Mouse (Mus musculus): ENCODE data around the gene Elmsan1. TPM values are rescaled to one million over a fixed set of nuclear protein-coding genes. Genes with fewer than 3 reads are reported as not detected.

The Elmsan1 gene
- polyA plus RNA-seq, 1 experiment from 2014 or later: 9.6 TPM

- Histone ChIP-seq H3K4me3 (ENCODE audit: low read depth, low read length) (no peak overlapping the region), H3K4me1 (replicated peaks; ENCODE audit: control insufficient read depth, insufficient read depth, low read length) (peaks cover 27% of the 10 kb centered on the region), H3K36me3 (ENCODE audit: control insufficient read depth, insufficient read depth, low read length) (peaks cover 4% of the 10 kb centered on the region; the same call in 1 of the 2 replicates), H3K9ac (ENCODE audit: low read length) (peak overlapping the region; percentile 73), H3K27me3 (ENCODE audit: control insufficient read depth, insufficient read depth, low read length) (no peaks in the 10 kb centered on the region), H3K27ac (ENCODE audit: low read depth, low read length) (peak overlapping the region; percentile 81), H3K4me2 (ENCODE audit: low read depth, low read length, severe bottlenecking) (no peak overlapping the region), H3K9me3 (ENCODE audit: control insufficient read depth, low read length) (no peaks in the 10 kb centered on the region)
- DNase-seq (ENCODE audit: low spot score) (peak; percentile 48), ATAC-seq (replicated peaks; ENCODE audit: low FRiP score) (no peak)
- 43% methylated on average over 6 of the region's 6 CpGs for WGBS
These were observed 41.6 kb downstream of the Elmsan1 start for GRCm38 (mm10) chr12:84176886-84177765.

DNA sequence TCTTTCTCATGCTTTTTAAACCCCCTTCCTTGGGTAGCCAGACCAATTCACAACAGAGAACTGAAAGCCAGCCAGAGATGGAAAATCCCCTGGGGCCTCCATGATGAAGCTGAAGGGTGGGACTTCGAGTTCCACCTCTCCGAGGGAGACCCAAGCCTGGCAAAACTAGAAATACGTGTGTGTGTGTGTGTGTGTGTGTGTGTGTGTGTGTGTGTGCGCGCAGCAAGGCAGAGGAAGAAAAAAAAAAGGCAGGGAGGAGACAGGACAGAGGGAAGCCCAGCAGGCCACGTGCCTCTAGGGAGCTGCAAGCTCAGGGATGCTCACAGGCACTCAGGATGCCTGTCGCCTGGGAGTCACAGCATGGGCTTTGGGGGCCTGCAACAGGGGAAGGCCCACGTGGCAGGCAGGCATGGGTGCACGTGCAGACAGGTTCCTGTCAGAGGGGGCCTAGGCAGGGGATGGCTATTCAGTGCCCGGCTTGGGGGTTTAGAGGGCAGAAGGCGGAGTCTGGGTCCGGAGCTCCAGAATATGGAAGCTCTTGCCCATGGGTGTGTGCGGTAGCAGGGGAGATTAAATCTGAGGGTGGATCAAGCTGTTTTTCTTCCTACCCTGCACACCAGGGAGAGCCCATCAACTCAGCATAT is 42.4 kb downstream of the Elmsan1 start:
- H3K27me3 ChIP-seq (ENCODE audit: control insufficient read depth, insufficient read depth, low read length): no peaks in the 10 kb centered on the region
- 3% methylated on average over 13 of the region's 13 CpGs for WGBS
- peak; percentile 69 for DNase-seq (ENCODE audit: low spot score)
- H3K36me3 ChIP-seq (ENCODE audit: control insufficient read depth, insufficient read depth, low read length): peaks cover 4% of the 10 kb centered on the region; the same call in 1 of the 2 replicates
- peak overlapping the region; percentile 81 for H3K27ac ChIP-seq (ENCODE audit: low read depth, low read length)
- H3K9ac ChIP-seq (ENCODE audit: low read length): peak overlapping the region; percentile 73
- no peaks in the 10 kb centered on the region for H3K9me3 ChIP-seq (ENCODE audit: control insufficient read depth, low read length)
- ATAC-seq (replicated peaks; ENCODE audit: low FRiP score): peak; percentile 44
- peak overlapping the region; percentile 35 for H3K4me3 ChIP-seq (ENCODE audit: low read depth, low read length)
- H3K4me1 ChIP-seq (replicated peaks; ENCODE audit: control insufficient read depth, insufficient read depth, low read length): peaks cover 25% of the 10 kb centered on the region
- H3K4me2 ChIP-seq (ENCODE audit: low read depth, low read length, severe bottlenecking): peak overlapping the region; percentile 70

DNA sequence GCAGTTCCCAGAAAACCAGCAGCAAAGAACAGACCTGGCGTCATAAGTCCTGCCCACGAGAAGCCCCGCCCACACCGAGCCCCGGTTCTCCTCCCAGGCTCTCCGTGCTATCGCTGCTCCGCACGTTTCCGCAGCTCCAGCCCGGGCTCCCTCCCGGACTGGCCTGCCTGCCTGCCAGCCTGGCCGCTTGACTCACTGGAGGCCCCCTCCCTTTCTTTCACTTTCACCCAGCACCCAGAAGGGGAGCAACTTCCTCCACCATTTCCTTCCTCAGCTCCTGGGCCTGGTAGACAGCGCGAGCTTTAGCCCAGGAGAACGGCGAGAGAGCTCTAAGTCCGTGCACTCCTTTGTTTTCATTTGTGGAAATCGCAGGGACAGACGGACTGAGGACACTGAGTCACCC is 43.0 kb downstream of the Elmsan1 start:
- under 1% methylated on average over 20 of the region's 20 CpGs for WGBS

DNA sequence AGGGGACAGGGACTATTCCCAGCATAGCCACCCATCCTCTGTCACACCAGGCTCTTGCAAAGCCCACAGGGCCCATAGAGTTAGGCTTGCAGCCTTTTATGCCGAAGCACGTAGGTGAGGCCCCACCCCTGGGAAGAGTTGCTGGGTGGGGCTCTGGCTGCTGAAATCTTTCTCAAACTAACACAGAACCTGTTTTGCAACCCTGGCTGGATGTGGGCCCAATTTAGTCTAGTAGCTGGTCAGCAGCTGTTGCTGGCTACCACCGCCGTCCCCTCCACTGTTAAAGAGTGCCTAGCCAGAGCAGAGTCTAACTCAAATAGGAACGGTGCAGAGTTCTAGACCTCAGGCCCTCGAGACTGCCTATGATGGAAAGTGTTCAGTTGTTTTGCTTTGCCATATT is 43.8 kb downstream of the Elmsan1 start:
- Histone ChIP-seq H3K4me2 (ENCODE audit: low read depth, low read length, severe bottlenecking) (no peak overlapping the region), H3K9ac (ENCODE audit: low read length) (no peak overlapping the region), H3K9me3 (ENCODE audit: control insufficient read depth, low read length) (no peaks in the 10 kb centered on the region), H3K27me3 (ENCODE audit: control insufficient read depth, insufficient read depth, low read length) (no peaks in the 10 kb centered on the region), H3K36me3 (ENCODE audit: control insufficient read depth, insufficient read depth, low read length) (peaks cover 4% of the 10 kb centered on the region; the same call in 1 of the 2 replicates), H3K27ac (ENCODE audit: low read depth, low read length) (no peak overlapping the region), H3K4me1 (replicated peaks; ENCODE audit: control insufficient read depth, insufficient read depth, low read length) (peaks cover 22% of the 10 kb centered on the region), H3K4me3 (ENCODE audit: low read depth, low read length) (no peak overlapping the region)
- peak; percentile 51 for DNase-seq (ENCODE audit: low spot score)
- ATAC-seq (replicated peaks; ENCODE audit: low FRiP score): no peak
- WGBS: 87% methylated on average over 6 of the region's 6 CpGs

More for the DNA sequence above, 43.0 kb downstream of the Elmsan1 start:
- DNase-seq (ENCODE audit: low spot score) (peak; percentile 85), ATAC-seq (replicated peaks; ENCODE audit: low FRiP score) (peak; percentile 85)
- Histone ChIP-seq H3K36me3 (ENCODE audit: control insufficient read depth, insufficient read depth, low read length) (peaks cover 4% of the 10 kb centered on the region; the same call in 1 of the 2 replicates), H3K9ac (ENCODE audit: low read length) (peak overlapping the region; percentile 73), H3K27ac (ENCODE audit: low read depth, low read length) (peak overlapping the region; percentile 81), H3K4me1 (replicated peaks; ENCODE audit: control insufficient read depth, insufficient read depth, low read length) (peaks cover 25% of the 10 kb centered on the region), H3K4me2 (ENCODE audit: low read depth, low read length, severe bottlenecking) (peak overlapping the region; percentile 70), H3K4me3 (ENCODE audit: low read depth, low read length) (peak overlapping the region; percentile 35), H3K27me3 (ENCODE audit: control insufficient read depth, insufficient read depth, low read length) (no peaks in the 10 kb centered on the region), H3K9me3 (ENCODE audit: control insufficient read depth, low read length) (no peaks in the 10 kb centered on the region)

GRCm38 (mm10) chr12:84174190-84174811 is 44.4 kb downstream of the Elmsan1 start:
- H3K9ac ChIP-seq (ENCODE audit: low read length): no peak overlapping the region
- ATAC-seq (replicated peaks; ENCODE audit: low FRiP score) (no peak), DNase-seq (ENCODE audit: low spot score) (no peak)
- H3K27me3 ChIP-seq (ENCODE audit: control insufficient read depth, insufficient read depth, low read length): no peaks in the 10 kb centered on the region
- peaks cover 4% of the 10 kb centered on the region; the same call in 1 of the 2 replicates for H3K36me3 ChIP-seq (ENCODE audit: control insufficient read depth, insufficient read depth, low read length)
- no peak overlapping the region for H3K4me2 ChIP-seq (ENCODE audit: low read depth, low read length, severe bottlenecking)
- WGBS: 82% methylated on average over 9 of the region's 9 CpGs
- no peak overlapping the region for H3K27ac ChIP-seq (ENCODE audit: low read depth, low read length)
- no peaks in the 10 kb centered on the region for H3K9me3 ChIP-seq (ENCODE audit: control insufficient read depth, low read length)
- H3K4me3 ChIP-seq (ENCODE audit: low read depth, low read length): no peak overlapping the region
- H3K4me1 ChIP-seq (replicated peaks; ENCODE audit: control insufficient read depth, insufficient read depth, low read length): peaks cover 22% of the 10 kb centered on the region

DNA sequence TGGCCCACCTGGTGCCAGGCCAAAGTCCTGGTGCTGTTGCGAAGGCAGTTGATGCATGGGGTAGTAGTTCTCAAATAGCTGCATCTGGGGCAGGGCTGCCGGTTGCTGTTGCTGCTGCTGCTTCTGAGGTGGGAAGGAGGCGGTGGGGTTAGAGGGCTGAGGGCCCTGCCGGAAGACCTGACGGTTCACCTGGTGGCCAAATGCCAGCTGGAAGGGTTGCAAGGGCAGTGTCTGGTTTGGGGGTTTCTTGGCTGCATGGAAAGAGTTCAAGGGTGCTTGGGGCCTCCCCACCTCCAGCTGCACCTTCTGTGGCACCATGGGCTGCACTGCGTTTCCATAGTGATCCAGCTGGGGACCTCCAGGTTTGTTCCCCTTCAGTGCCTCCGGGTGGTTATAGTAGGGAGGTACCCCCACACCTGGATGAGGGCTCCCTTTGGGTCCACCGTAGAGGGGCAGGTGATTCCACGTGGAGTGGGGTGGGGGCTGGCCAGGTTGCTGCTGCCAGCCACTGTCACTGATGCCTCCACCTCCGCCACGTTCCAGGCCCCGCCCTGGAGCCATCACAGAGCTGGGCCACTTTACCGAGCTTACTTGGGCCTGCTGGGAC is 45.3 kb downstream of the Elmsan1 start:
- H3K4me1 ChIP-seq (replicated peaks; ENCODE audit: control insufficient read depth, insufficient read depth, low read length): peaks cover 22% of the 10 kb centered on the region
- H3K9ac ChIP-seq (ENCODE audit: low read length): no peak overlapping the region
- peaks cover 4% of the 10 kb centered on the region; the same call in 1 of the 2 replicates for H3K36me3 ChIP-seq (ENCODE audit: control insufficient read depth, insufficient read depth, low read length)
- 93% methylated on average over 13 of the region's 13 CpGs for WGBS
- no peak overlapping the region for H3K4me2 ChIP-seq (ENCODE audit: low read depth, low read length, severe bottlenecking)
- no peak overlapping the region for H3K4me3 ChIP-seq (ENCODE audit: low read depth, low read length)
- no peaks in the 10 kb centered on the region for H3K27me3 ChIP-seq (ENCODE audit: control insufficient read depth, insufficient read depth, low read length)
- ATAC-seq (replicated peaks; ENCODE audit: low FRiP score) (no peak), DNase-seq (ENCODE audit: low spot score) (peak; percentile 45)
- H3K27ac ChIP-seq (ENCODE audit: low read depth, low read length): no peak overlapping the region
- H3K9me3 ChIP-seq (ENCODE audit: control insufficient read depth, low read length): no peaks in the 10 kb centered on the region

GRCm38 (mm10) chr12:84172862-84173261 is 45.8 kb downstream of the Elmsan1 start:
- Histone ChIP-seq H3K27ac (ENCODE audit: low read depth, low read length) (no peak overlapping the region), H3K4me2 (ENCODE audit: low read depth, low read length, severe bottlenecking) (no peak overlapping the region)

DNA sequence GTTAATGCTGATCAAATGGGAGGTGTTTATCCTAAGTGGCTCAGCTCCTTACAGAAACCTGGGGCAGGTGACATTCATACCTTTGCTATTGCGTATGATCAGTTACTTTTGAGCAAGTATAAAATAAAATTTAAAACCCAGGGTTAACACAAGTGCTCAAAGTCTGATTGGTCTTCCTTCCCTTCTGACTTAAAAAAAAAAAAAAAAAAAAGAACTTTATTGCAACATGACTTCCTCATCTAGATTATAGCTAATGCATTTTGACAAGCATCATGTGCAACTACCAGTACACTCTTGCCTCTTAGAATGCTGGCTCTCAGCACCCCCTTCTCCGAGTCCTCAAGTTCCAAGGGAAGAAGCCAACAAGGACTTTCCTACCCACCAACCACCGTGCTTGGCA is 46.5 kb downstream of the Elmsan1 start:
- no peak for ATAC-seq (replicated peaks; ENCODE audit: low FRiP score)
- Histone ChIP-seq H3K27me3 (ENCODE audit: control insufficient read depth, insufficient read depth, low read length) (no peaks in the 10 kb centered on the region), H3K4me2 (ENCODE audit: low read depth, low read length, severe bottlenecking) (no peak overlapping the region), H3K9ac (ENCODE audit: low read length) (no peak overlapping the region), H3K4me3 (ENCODE audit: low read depth, low read length) (no peak overlapping the region), H3K9me3 (ENCODE audit: control insufficient read depth, low read length) (no peaks in the 10 kb centered on the region), H3K36me3 (ENCODE audit: control insufficient read depth, insufficient read depth, low read length) (peaks cover 4% of the 10 kb centered on the region; the same call in 1 of the 2 replicates), H3K4me1 (replicated peaks; ENCODE audit: control insufficient read depth, insufficient read depth, low read length) (peaks cover 14% of the 10 kb centered on the region), H3K27ac (ENCODE audit: low read depth, low read length) (no peak overlapping the region)
- no peak for DNase-seq (ENCODE audit: low spot score)
- WGBS: 97% methylated on average over 3 of the region's 3 CpGs

More at GRCm38 (mm10) chr12:84172862-84173261, 45.8 kb downstream of the Elmsan1 start:
- Histone ChIP-seq H3K36me3 (ENCODE audit: control insufficient read depth, insufficient read depth, low read length) (peaks cover 4% of the 10 kb centered on the region; the same call in 1 of the 2 replicates), H3K9ac (ENCODE audit: low read length) (no peak overlapping the region), H3K4me1 (replicated peaks; ENCODE audit: control insufficient read depth, insufficient read depth, low read length) (peaks cover 20% of the 10 kb centered on the region), H3K4me3 (ENCODE audit: low read depth, low read length) (no peak overlapping the region), H3K27me3 (ENCODE audit: control insufficient read depth, insufficient read depth, low read length) (no peaks in the 10 kb centered on the region), H3K9me3 (ENCODE audit: control insufficient read depth, low read length) (no peaks in the 10 kb centered on the region)
- no peak for ATAC-seq (replicated peaks; ENCODE audit: low FRiP score)
- peak; percentile 50 for DNase-seq (ENCODE audit: low spot score)
- 94% methylated on average over 17 of the region's 17 CpGs for WGBS
